Mouse (Mus musculus): ENCODE data around the gene Vmn2r74.

GRCm38 (mm10) chr7:85961529-85961928 is at the start of gene Vmn2r74:
- TF ChIP-seq CTCF (IDR thresholded peaks at IDR 0.05; ENCODE audit: low read depth, low read length) (no peak), POLR2A (IDR thresholded peaks at IDR 0.05; ENCODE audit: insufficient read depth, low read length) (no peak)

Measured in ES-Bruce4 (cell line).